Mouse (Mus musculus) frontal cortex, adult (tissue): ENCODE data around the gene Zeb2.
A peak's percentile ranks its signal among the peaks of the same experiment; 100 is the strongest.

ENCODE experiments used
- ATAC-seq: cut with Nextera tagmentation; 2 replicates; pipeline ENCODE4 v1.9.2; 2017; ENCODE audit warnings: mild to moderate bottlenecking, moderate library complexity, mixed read lengths; ENCODE audit not compliant: low TSS enrichment

Gene Zeb2

GRCm38 (mm10) chr2:45063300-45063890 lies 53.8 kb downstream of the Zeb2 start:
- no peak for ATAC-seq

GRCm38 (mm10) chr2:45062136-45062535 lies 55.1 kb downstream of the Zeb2 start:
- ATAC-seq = no peak

DNA sequence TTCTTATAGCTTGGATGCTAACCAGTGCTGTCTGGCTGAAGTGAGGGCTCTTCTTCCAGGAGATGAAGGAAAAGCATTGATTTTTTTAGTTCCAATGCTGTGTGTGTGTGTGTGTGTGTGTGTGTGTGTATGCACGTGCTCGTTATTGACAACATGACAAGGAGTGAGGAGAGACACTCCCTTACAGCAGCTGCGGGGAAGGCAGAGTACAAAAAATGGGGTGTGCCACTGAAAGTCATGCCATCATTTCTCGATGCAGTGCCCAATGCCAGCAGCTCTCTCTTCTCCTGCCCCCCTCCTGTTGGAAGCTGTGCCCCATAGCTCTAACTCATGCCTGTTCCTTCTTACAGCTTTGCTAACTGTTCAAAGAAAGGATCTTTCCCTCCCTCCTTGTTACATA lies 56.4 kb downstream of the Zeb2 start:
- ATAC-seq = peak; percentile 45

DNA sequence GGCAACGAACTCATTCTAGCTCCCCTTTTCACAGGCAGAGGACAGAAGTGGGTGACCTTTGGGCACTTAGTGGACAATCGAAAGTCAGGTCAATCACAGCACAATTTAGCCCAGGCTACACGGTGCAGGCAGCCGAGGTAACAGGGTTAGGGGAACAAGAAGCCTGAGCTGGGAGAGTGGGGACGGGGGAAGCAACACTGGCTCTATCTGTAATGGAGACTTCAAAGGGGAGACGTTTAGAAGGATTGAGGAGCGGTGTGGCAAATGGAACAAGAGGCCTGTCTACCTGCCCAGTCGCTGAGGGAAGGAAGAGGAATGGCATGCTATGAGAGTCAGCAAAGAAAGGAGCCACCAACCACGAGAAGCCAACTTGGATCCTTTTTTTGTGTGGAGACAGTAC lies 57.0 kb downstream of the Zeb2 start:
- peak; percentile 7; the same call in 1 of the 2 replicates for ATAC-seq

GRCm38 (mm10) chr2:45059599-45059998 lies 57.6 kb downstream of the Zeb2 start:
- ATAC-seq = no peak

DNA sequence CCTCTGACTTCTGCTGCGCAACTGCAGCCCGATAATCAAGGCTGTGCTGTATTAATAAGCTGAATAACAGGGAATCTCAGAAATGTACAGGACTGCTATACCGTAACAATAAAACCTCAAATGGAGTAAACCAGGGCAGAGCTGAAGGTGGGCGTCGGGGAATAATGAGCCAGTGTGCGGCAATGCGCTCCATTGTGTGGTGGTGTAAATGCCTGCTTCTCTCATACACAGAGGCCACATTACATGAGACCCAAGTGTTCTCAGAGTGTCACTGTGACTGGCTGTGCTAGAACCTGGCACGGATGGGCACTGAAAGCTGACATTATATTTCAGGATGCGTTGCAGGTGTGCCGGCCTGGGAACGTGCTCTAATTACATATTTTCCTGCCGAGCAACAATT lies 58.2 kb downstream of the Zeb2 start:
- ATAC-seq = peak; percentile 26

DNA sequence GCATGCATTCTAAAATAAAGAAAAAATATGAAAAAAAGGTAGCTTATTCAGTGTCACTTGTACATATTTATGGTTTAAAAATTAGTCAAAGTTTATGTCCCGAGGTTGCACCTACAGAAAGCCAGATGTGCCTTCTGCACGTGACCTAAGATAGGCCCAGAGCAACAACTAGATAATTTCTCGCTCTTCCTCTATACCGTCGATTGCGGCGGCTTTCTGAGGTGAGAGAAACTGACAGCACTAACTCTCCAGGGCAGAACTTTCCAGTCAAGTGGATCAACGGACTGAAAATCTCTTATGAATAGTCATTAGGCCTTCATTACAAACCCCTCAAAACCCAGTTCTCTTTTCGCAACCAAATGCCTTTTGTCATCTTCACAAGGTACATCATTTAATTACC lies 59.0 kb downstream of the Zeb2 start:
- no peak for ATAC-seq

- no peak for ATAC-seq
Observed at GRCm38 (mm10) chr2:45056856-45057562, 60.2 kb downstream of the Zeb2 start.

GRCm38 (mm10) chr2:45055926-45056325 lies 61.3 kb downstream of the Zeb2 start:
- ATAC-seq = 0 out of 2 replicates have a peak, but pooled peaks have one; percentile 10

GRCm38 (mm10) chr2:45055034-45055615 lies 62.1 kb downstream of the Zeb2 start:
- ATAC-seq = no peak

- ATAC-seq = no peak
Observed at GRCm38 (mm10) chr2:45054070-45055025, 62.8 kb downstream of the Zeb2 start.

DNA sequence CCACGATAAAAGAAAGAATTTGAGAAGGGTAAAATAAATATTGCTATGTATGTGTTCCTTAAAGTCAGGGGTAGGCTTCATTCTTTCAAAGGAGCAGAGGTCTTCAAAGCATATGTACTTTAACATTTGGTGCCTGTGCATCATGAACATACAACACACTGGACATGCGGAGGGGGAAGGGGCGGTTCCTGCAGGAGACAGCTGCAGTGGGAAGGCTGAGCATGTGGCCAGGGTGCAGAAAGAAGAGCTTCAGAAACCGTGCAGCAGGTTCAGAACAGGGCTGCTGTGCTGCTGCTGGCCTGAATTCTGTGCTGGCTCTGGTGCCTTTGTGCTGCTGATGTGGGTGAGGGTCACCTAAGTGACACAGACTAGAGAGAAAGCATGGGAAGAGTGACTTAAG lies 64.6 kb downstream of the Zeb2 start:
- ATAC-seq = peak; percentile 26

DNA sequence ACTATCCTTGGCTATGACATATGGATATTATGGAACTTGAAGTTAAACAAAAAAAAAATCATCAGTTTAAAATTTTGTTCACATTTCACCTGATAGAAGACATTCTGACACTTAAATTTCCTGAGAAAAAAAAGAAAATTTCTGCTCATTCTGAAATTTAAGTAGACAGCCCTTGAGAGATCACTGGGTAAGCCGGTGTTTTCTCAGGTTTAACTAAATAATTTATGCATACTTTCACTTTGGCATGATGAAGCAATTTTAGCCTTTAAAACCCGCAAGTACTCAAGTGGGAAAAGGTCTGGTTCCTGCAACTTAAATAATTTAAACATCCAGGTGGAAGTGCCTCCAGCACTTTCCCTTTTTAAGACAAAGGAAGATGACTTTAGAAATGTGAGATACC lies 65.9 kb downstream of the Zeb2 start:
- no peak for ATAC-seq

- ATAC-seq = no peak
Observed at GRCm38 (mm10) chr2:45049923-45050322, 67.3 kb downstream of the Zeb2 start.

- peak; percentile 7; the same call in 1 of the 2 replicates for ATAC-seq
Observed at GRCm38 (mm10) chr2:45049279-45049678, 67.9 kb downstream of the Zeb2 start.

DNA sequence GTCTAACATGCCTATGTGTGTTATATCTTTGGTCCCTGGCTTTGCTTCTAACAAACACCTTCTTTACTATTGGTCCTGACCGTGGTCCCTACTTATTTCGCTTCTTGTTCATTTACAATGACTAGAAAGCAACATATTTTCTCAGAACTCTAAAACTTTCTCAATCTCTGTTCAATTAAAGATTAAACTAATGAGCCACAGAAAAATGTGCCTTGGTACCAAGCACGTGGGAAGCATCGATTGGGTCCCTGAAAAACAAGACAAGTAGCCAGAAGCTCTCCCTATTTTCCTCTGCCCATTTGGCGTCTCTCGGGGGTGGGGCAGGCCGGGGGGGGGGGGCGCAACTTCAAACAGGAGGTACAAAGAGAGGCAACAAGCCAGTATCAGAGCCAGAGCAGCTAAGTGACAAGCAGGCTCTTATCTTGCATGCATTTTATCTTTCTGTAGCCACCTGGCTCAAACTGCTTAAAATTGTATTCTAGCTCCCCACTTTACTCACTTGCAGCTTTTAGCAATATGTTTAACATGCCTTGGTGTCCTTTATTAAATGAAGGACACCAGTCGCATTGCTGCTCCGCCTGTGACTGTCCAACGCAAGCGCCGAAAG lies 76.4 kb downstream of the Zeb2 start:
- ATAC-seq = no peak

DNA sequence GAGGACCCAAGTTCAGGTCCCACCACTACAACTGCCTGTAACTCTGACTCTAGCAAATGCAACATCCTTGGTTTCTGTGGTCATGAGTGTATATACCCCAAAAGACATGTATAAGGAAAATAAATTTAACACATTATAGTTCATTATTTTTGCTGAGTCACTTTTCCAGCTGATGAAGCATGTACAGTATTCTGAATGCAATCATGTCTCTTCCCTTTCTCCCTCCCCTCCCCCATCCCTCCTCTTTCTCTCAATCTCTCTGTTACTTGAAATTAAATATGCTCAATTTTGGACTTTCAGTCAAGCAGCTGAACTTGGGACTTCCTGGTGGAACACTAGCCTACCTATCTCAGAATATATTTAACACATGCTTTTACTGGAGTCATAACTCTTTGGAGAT lies 77.7 kb downstream of the Zeb2 start:
- ATAC-seq = no peak

GRCm38 (mm10) chr2:45028091-45028638 lies 89.0 kb downstream of the Zeb2 start:
- ATAC-seq = 0 out of 2 replicates have a peak, but pooled peaks have one; percentile 15

- peak; percentile 10; the same call in 1 of the 2 replicates for ATAC-seq
Observed at GRCm38 (mm10) chr2:45017186-45017800, 99.9 kb downstream of the Zeb2 start.

GRCm38 (mm10) chr2:45013325-45013724 lies 103.9 kb downstream of the Zeb2 start:
- ATAC-seq = peak; percentile 9; the same call in 1 of the 2 replicates

- ATAC-seq = no peak
Observed at GRCm38 (mm10) chr2:45012676-45013075, 104.5 kb downstream of the Zeb2 start.
